8 mouse cellular contexts compared by ENCODE assay signal in the genomic region with DNA sequence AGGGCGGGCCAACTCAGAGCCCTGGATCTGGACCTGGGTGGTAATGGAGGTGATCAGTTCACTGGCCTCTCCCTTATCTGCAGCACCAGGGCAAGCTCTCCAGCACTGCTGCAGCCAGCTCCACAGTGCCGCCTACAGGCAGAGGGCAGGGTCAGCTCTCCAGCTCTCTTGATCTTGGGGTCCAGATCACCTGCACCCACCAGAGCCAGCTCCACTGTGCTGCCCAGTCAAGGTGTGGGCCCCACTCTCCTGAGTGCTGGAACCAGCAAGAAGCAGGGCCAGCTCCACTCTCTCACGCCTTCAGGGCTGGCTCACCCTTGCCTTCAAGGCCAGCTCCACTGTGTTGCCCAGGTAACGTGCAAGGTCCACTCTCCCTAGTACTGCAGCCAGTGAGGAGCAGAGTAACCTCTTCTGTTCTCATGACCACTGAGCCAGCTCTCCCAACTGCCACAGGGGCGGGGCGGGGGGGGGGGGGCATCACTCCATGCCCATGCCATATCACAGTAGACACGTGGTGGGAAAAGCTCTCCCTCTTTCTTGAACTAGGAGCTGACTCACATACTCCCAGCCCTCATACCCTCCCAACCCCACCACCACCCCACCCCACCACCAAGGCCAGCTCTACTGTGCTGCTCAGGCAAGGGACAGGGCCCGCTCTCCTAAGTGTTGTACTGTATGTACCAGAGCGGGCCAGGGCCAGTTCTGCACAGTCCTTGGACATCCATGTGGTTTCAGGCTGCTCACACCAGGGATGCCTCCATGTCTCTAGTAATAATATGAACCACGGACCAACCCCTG. TPM values are rescaled to one million over a fixed set of nuclear protein-coding genes. Genes with fewer than 3 reads are reported as not detected.
DNase-seq lines count a peak whose midpoint lies in the region; ATAC-seq and TF ChIP-seq lines count a peak whose summit lies in the region.

No protein-coding gene starts in this region.

- H3K27me3 ChIP-seq in limb, embryonic 10.5 days (ENCODE audit: low read depth, poor library complexity, severe bottlenecking), result no peaks in the 10 kb centered on the region
- H3K27me3 ChIP-seq in stomach, embryonic 15.5 days (replicated peaks), result no peaks in the 10 kb centered on the region

- H3K4me1 ChIP-seq in lung, adult 2 months (ENCODE audit: control insufficient read depth, insufficient read depth, low read length), result no peaks in the 10 kb centered on the region
- peaks cover 17% of the 10 kb centered on the region for H3K4me1 ChIP-seq in limb, embryonic 10.5 days
- no peaks in the 10 kb centered on the region for H3K4me1 ChIP-seq in stomach, embryonic 15.5 days

- WGBS in lung, adult 2 months, result 76% methylated on average over 10 of the region's 10 CpGs
- 72% methylated on average over 10 of the region's 10 CpGs for WGBS in limb, embryonic 10.5 days
- 73% methylated on average over 10 of the region's 10 CpGs for WGBS in stomach, embryonic 15.5 days

- no peaks in the 10 kb centered on the region for H3K9me3 ChIP-seq in limb, embryonic 10.5 days (replicated peaks)
- H3K9me3 ChIP-seq in stomach, embryonic 15.5 days, result no peaks in the 10 kb centered on the region

- no peak for DNase-seq in lung, adult 2 months
- no peak for DNase-seq in lung, adult 18-20 months
- DNase-seq in adrenal gland, adult 2 months, result peak; percentile 30
- DNase-seq in limb, embryonic 10.5 days (ENCODE audit: low spot score), result peak; percentile 51
- no peak for DNase-seq in layer of hippocampus, adult 18-20 months (ENCODE audit: low spot score in 2 of 2)
- DNase-seq in frontal cortex, adult 2 months (ENCODE audit: extremely low spot score in 1 of 2, low spot score in 1 of 2), result no peak

- no peak overlapping the region for H3K27ac ChIP-seq in limb, embryonic 10.5 days
- H3K27ac ChIP-seq in stomach, embryonic 15.5 days, result no peak overlapping the region

- TF ChIP-seq POLR2A in lung, adult 2 months (IDR thresholded peaks at IDR 0.05; ENCODE audit: borderline replicate concordance, extremely low read depth, low read depth, low read length), result no peak

- H3K4me2 ChIP-seq in stomach, embryonic 15.5 days, result no peak overlapping the region

- TF ChIP-seq CTCF in lung, adult 2 months (IDR thresholded peaks at IDR 0.05; ENCODE audit: insufficient read depth, low read length), result peak; percentile 44

- ATAC-seq in erythroblast, adult 5-6 weeks (replicated peaks; ENCODE audit: low FRiP score, poor library complexity, severe bottlenecking), result peak; percentile 71
- peak; percentile 40; the same call in 1 of the 2 replicates for ATAC-seq in stomach, embryonic 15.5 days (ENCODE audit: insufficient read depth, low FRiP score, low read depth)

- no peak overlapping the region for H3K9ac ChIP-seq in stomach, embryonic 15.5 days

- H3K4me3 ChIP-seq in lung, adult 2 months (replicated peaks; ENCODE audit: extremely low read depth, low read depth, low read length), result no peak overlapping the region
- no peak overlapping the region for H3K4me3 ChIP-seq in limb, embryonic 10.5 days
- H3K4me3 ChIP-seq in stomach, embryonic 15.5 days (replicated peaks), result no peak overlapping the region

- H3K36me3 ChIP-seq in limb, embryonic 10.5 days, result no peaks in the 10 kb centered on the region
- no peaks in the 10 kb centered on the region for H3K36me3 ChIP-seq in stomach, embryonic 15.5 days

RNA-seq across cellular contexts. Expression of gene Qdpr, which starts 30.0 kb away (rescaled TPM):
- polyA plus RNA-seq in lung, adult 2 months (2012; rRNA removed), result 54.9 and 57.6 TPM in 2 replicates
- total RNA-seq in adrenal gland, adult 2 months (2021), result 100 to 1,000 TPM; 106 to 138 TPM
- 91.6 and 107 TPM in 2 replicates for polyA plus RNA-seq in adrenal gland, adult 2 months (2012; rRNA removed)
- 9.6 and 22.3 TPM in 2 replicates for total RNA-seq in erythroblast, adult 5-6 weeks (2015; ENCODE audit: low replicate concordance)
- 3.5 and 4.0 TPM in 2 replicates for total RNA-seq in erythroblast, adult 5-6 weeks (2017; ENCODE audit: low replicate concordance)
- 129 and 133 TPM in 2 replicates for polyA plus RNA-seq in limb, embryonic 10.5 days (2016; fragmentation: Nextera tagmentation; extraction: Ambion mirVana)
- polyA plus RNA-seq in stomach, embryonic 15.5 days (2015; fragmentation: Nextera tagmentation; extraction: Ambion mirVana), result 132 and 158 TPM in 2 replicates
- total RNA-seq in layer of hippocampus, adult 18-20 months (2021), result 100 to 1,000 TPM; 201 to 228 TPM
- polyA plus RNA-seq in frontal cortex, adult 2 months (2012; rRNA removed), result 208 TPM in 2 replicates

RNA-seq across cellular contexts. Expression of gene Clrn2, which starts 33.5 kb away (rescaled TPM):
- polyA plus RNA-seq in lung, adult 2 months (2012; rRNA removed), result not detected in 2 replicates
- total RNA-seq in adrenal gland, adult 2 months (2021), result not detected
- polyA plus RNA-seq in adrenal gland, adult 2 months (2012; rRNA removed), result not detected in 2 replicates
- not detected in 2 replicates for total RNA-seq in erythroblast, adult 5-6 weeks (2015; ENCODE audit: low replicate concordance)
- not detected in 2 replicates for total RNA-seq in erythroblast, adult 5-6 weeks (2017; ENCODE audit: low replicate concordance)
- polyA plus RNA-seq in limb, embryonic 10.5 days (2016; fragmentation: Nextera tagmentation; extraction: Ambion mirVana), result not detected in 2 replicates
- not detected in 2 replicates for polyA plus RNA-seq in stomach, embryonic 15.5 days (2015; fragmentation: Nextera tagmentation; extraction: Ambion mirVana)
- total RNA-seq in layer of hippocampus, adult 18-20 months (2021), result 1 to 10 TPM in 1 of 2 experiments, under 1 TPM in 1; 0.61 to 1.0 TPM
- polyA plus RNA-seq in frontal cortex, adult 2 months (2012; rRNA removed), result 0.34 and 0.48 TPM in 2 replicates

Comparison
In these comparisons a context has a peak if more than half of its experiments do, and no peak if none do; other contexts are left out.
1. DNase-seq: peak in adrenal gland, adult 2 months (single experiment) and limb, embryonic 10.5 days (single experiment); none in lung, adult 2 months (single experiment), lung, adult 18-20 months (0 of 2), layer of hippocampus, adult 18-20 months (0 of 2) and frontal cortex, adult 2 months (0 of 2).